Mouse (Mus musculus) neural tube, embryonic 14.5 days (tissue): ENCODE data around the gene C3ar1. TPM values are rescaled to one million over a fixed set of nuclear protein-coding genes. Genes with fewer than 3 reads are reported as not detected.

Experiments
- ATAC-seq: fragments of 200-750 bp; cut with Nextera tagmentation; 2 replicates; pipeline ENCODE4 v1.8.0; 2017; ENCODE audit warnings: low read depth, mild to moderate bottlenecking, moderate TSS enrichment, moderate library complexity
- H3K27ac ChIP-seq: fragments of 300-500 bp; sonication (generic); 2 replicates; pipeline ENCODE4 v1.5.1; 2014; ENCODE audit warnings: low read depth, mild to moderate bottlenecking, control low read depth, low read length, moderate library complexity, mixed read lengths
- H3K27me3 ChIP-seq: fragments of 300-500 bp; sonication (generic); 2 replicates; pipeline ENCODE4 v1.6.1; 2014; ENCODE audit warnings: low read length; ENCODE audit not compliant: control insufficient read depth, insufficient read depth
- H3K36me3 ChIP-seq: fragments of 300-500 bp; sonication (generic); 2 replicates; pipeline ENCODE4 v1.6.1; 2014; ENCODE audit warnings: low read length, mixed read lengths; ENCODE audit not compliant: control insufficient read depth, insufficient read depth
- H3K4me1 ChIP-seq: fragments of 300-500 bp; sonication (generic); 2 replicates; pipeline ENCODE4 v1.6.1; 2014; ENCODE audit warnings: low read length; ENCODE audit not compliant: control insufficient read depth, insufficient read depth
- H3K4me2 ChIP-seq: fragments of 300-500 bp; sonication (generic); 2 replicates; pipeline ENCODE4 v1.6.1; 2014; ENCODE audit warnings: mild to moderate bottlenecking, low read depth, low read length, control low read depth
- H3K4me3 ChIP-seq: fragments of 300-500 bp; sonication (generic); 2 replicates; pipeline ENCODE4 v1.5.1; 2014; ENCODE audit warnings: low read depth, low read length, control low read depth, mixed read lengths
- H3K9ac ChIP-seq: fragments of 300-500 bp; sonication (generic); replicated peaks from 2 replicates; pipeline ENCODE4 v1.6.1; 2014; ENCODE audit warnings: low read depth, mild to moderate bottlenecking, control low read depth, low read length, mixed read lengths
- H3K9me3 ChIP-seq: fragments of 300-500 bp; sonication (generic); 2 replicates; pipeline ENCODE4 v1.6.1; 2016; ENCODE audit warnings: low read length; ENCODE audit not compliant: control insufficient read depth
- WGBS: fragments of 180-500 bp; shearing (Covaris S2); extraction: QIAGEN DNeasy Blood & Tissue Kit; methylation state at CpG from one replicate; pipeline ENCODE4 v1.1.7; 2014; 5-methylcytosine and 5-hydroxymethylcytosine counted together
- polyA plus RNA-seq: library from polyadenylated mRNA; unstranded; fragments of >200 nt; fragmentation: Nextera tagmentation; extraction: Ambion mirVana; gene quantifications from 2 replicates; pipeline ENCODE4 v1.2.1, GENCODE M21; 2014

C3ar1 gene
- 0.72 and 2.7 TPM in 2 replicates for polyA plus RNA-seq

- H3K27me3 ChIP-seq: no peaks in the 10 kb centered on the region
- WGBS: 82% methylated on average over 7 of the region's 7 CpGs
- no peak for ATAC-seq
Measured at GRCm38 (mm10) chr6:122855955-122856354, at the start of gene C3ar1. Gene C3ar1, minus strand, starts transcription at chr6:122856161.

GRCm38 (mm10) chr6:122892442-122893049 lies 36.6 kb upstream of the C3ar1 start:
- no peak overlapping the region for H3K4me3 ChIP-seq
- H3K4me2 ChIP-seq: no peak overlapping the region
- peaks cover 17% of the 10 kb centered on the region for H3K36me3 ChIP-seq
- no peaks in the 10 kb centered on the region for H3K27me3 ChIP-seq
- H3K9me3 ChIP-seq: no peaks in the 10 kb centered on the region
- H3K9ac ChIP-seq: no peak overlapping the region
- no peaks in the 10 kb centered on the region for H3K4me1 ChIP-seq
- H3K27ac ChIP-seq: no peak overlapping the region
- ATAC-seq: peak; percentile 66; the same call in 1 of the 2 replicates
- 8% methylated on average over 2 of the region's 2 CpGs for WGBS

More at GRCm38 (mm10) chr6:122855955-122856354, at the start of gene C3ar1:
- Histone ChIP-seq H3K4me2 (no peak within 1 kb of the TSS), H3K4me3 (no peak within 1 kb of the TSS), H3K27ac (no peak within 1 kb of the TSS), H3K4me1 (no peaks in the 10 kb centered on the region), H3K9me3 (no peaks in the 10 kb centered on the region), H3K9ac (no peak within 1 kb of the TSS), H3K36me3 (no peaks in the 10 kb centered on the region)

- Histone ChIP-seq H3K27me3 (no peaks in the 10 kb centered on the region), H3K36me3 (peaks cover 42% of the 10 kb centered on the region), H3K9me3 (no peaks in the 10 kb centered on the region), H3K4me3 (no peak overlapping the region), H3K9ac (no peak overlapping the region), H3K27ac (no peak overlapping the region), H3K4me2 (no peak overlapping the region), H3K4me1 (no peaks in the 10 kb centered on the region)
- WGBS: 93% methylated on average over 2 of the region's 2 CpGs
- no peak for ATAC-seq
Measured at GRCm38 (mm10) chr6:122889599-122889998, 33.6 kb upstream of the C3ar1 start.

GRCm38 (mm10) chr6:122883603-122884002 lies 27.6 kb upstream of the C3ar1 start:
- no peak overlapping the region for H3K4me2 ChIP-seq
- no peaks in the 10 kb centered on the region for H3K27me3 ChIP-seq
- no peaks in the 10 kb centered on the region for H3K9me3 ChIP-seq
- H3K36me3 ChIP-seq: peaks cover 75% of the 10 kb centered on the region
- no peak overlapping the region for H3K9ac ChIP-seq
- no peak overlapping the region for H3K27ac ChIP-seq
- H3K4me3 ChIP-seq: no peak overlapping the region
- H3K4me1 ChIP-seq: no peaks in the 10 kb centered on the region
- ATAC-seq: no peak
- WGBS: 97% methylated on average over 9 of the region's 9 CpGs

GRCm38 (mm10) chr6:122881287-122881686 lies 25.3 kb upstream of the C3ar1 start:
- 97% methylated on average over 12 of the region's 12 CpGs for WGBS
- Histone ChIP-seq H3K4me1 (no peaks in the 10 kb centered on the region), H3K36me3 (peaks cover 52% of the 10 kb centered on the region)

GRCm38 (mm10) chr6:122879781-122880505 lies 24.0 kb upstream of the C3ar1 start:
- peaks cover 8% of the 10 kb centered on the region for H3K4me1 ChIP-seq
- H3K9me3 ChIP-seq: no peaks in the 10 kb centered on the region
- 96% methylated on average over 7 of the region's 7 CpGs for WGBS
- H3K36me3 ChIP-seq: peaks cover 41% of the 10 kb centered on the region
- H3K4me3 ChIP-seq: no peak overlapping the region
- no peak overlapping the region for H3K4me2 ChIP-seq
- no peak for ATAC-seq
- H3K27me3 ChIP-seq: no peaks in the 10 kb centered on the region
- H3K9ac ChIP-seq: no peak overlapping the region
- H3K27ac ChIP-seq: no peak overlapping the region

More at GRCm38 (mm10) chr6:122881287-122881686, 25.3 kb upstream of the C3ar1 start:
- H3K9ac ChIP-seq: no peak overlapping the region
- no peak overlapping the region for H3K4me3 ChIP-seq
- no peak overlapping the region for H3K4me2 ChIP-seq
- ATAC-seq: no peak
- H3K27ac ChIP-seq: no peak overlapping the region
- no peaks in the 10 kb centered on the region for H3K27me3 ChIP-seq
- no peaks in the 10 kb centered on the region for H3K9me3 ChIP-seq

GRCm38 (mm10) chr6:122879141-122879735 lies 23.3 kb upstream of the C3ar1 start:
- no peaks in the 10 kb centered on the region for H3K27me3 ChIP-seq
- no peak overlapping the region for H3K27ac ChIP-seq
- no peak overlapping the region for H3K4me3 ChIP-seq
- H3K9me3 ChIP-seq: no peaks in the 10 kb centered on the region
- no peak overlapping the region for H3K4me2 ChIP-seq
- WGBS: 95% methylated on average over 7 of the region's 7 CpGs
- H3K9ac ChIP-seq: no peak overlapping the region
- ATAC-seq: no peak
- H3K4me1 ChIP-seq: peaks cover 8% of the 10 kb centered on the region
- peaks cover 36% of the 10 kb centered on the region for H3K36me3 ChIP-seq

- H3K9me3 ChIP-seq: no peaks in the 10 kb centered on the region
- WGBS: under 1% methylated on average over 28 of the region's 31 CpGs
- no peaks in the 10 kb centered on the region for H3K27me3 ChIP-seq
- no peaks in the 10 kb centered on the region for H3K36me3 ChIP-seq
- peak overlapping the region; percentile 62 for H3K4me2 ChIP-seq
- peak overlapping the region; percentile 92 for H3K27ac ChIP-seq
- peak overlapping the region; percentile 84 for H3K9ac ChIP-seq
- H3K4me1 ChIP-seq: peaks cover 8% of the 10 kb centered on the region
- peak; percentile 81 for ATAC-seq
- H3K4me3 ChIP-seq: peak overlapping the region; percentile 78
Measured at GRCm38 (mm10) chr6:122874720-122875389, 18.9 kb upstream of the C3ar1 start.
